Mouse (Mus musculus): ENCODE results near the gene Rnft2.
A peak's percentile ranks its signal among the peaks of the same experiment; 100 is the strongest.

The Rnft2 gene

GRCm38 (mm10) chr5:118172078-118172723, 72.7 kb downstream of the Rnft2 start:
- no peak for DNase-seq (ENCODE audit: low spot score in 2 of 2)

GRCm38 (mm10) chr5:118171665-118172064, 73.3 kb downstream of the Rnft2 start:
- DNase-seq (ENCODE audit: low spot score in 2 of 2): no peak

GRCm38 (mm10) chr5:118170888-118171529, 73.9 kb downstream of the Rnft2 start:
- DNase-seq (ENCODE audit: low spot score in 2 of 2): no peak

- no peak for DNase-seq (ENCODE audit: low spot score in 2 of 2)
Measured at GRCm38 (mm10) chr5:118169222-118170221, 75.4 kb downstream of the Rnft2 start.

- DNase-seq (ENCODE audit: low spot score in 2 of 2): no peak
Measured at GRCm38 (mm10) chr5:118167561-118167995, 77.3 kb downstream of the Rnft2 start.

- no peak for DNase-seq (ENCODE audit: low spot score in 2 of 2)
Measured at GRCm38 (mm10) chr5:118165462-118165861, 79.5 kb downstream of the Rnft2 start.

GRCm38 (mm10) chr5:118164581-118164980, 80.3 kb downstream of the Rnft2 start, which contains the start of gene Hrk:
Gene Hrk, plus strand, starts transcription at chr5:118164648.
- DNase-seq (ENCODE audit: low spot score in 2 of 2): no peak

GRCm38 (mm10) chr5:118160691-118161090, 84.2 kb downstream of the Rnft2 start:
- no peak for DNase-seq (ENCODE audit: low spot score in 2 of 2)

- no peak for DNase-seq (ENCODE audit: low spot score in 2 of 2)
Measured at GRCm38 (mm10) chr5:118156976-118157375, 87.9 kb downstream of the Rnft2 start.

- DNase-seq (ENCODE audit: low spot score in 2 of 2): no peak
Measured at GRCm38 (mm10) chr5:118155565-118155947, 89.4 kb downstream of the Rnft2 start.

- peak; percentile 72 to 80 for DNase-seq (ENCODE audit: low spot score in 2 of 2)
Measured at GRCm38 (mm10) chr5:118154839-118155564, 89.9 kb downstream of the Rnft2 start, which contains the start of gene Fbxw8. Gene Fbxw8, minus strand, starts transcription at chr5:118155464.

GRCm38 (mm10) chr5:118149711-118150110, 95.2 kb downstream of the Rnft2 start:
- DNase-seq (ENCODE audit: low spot score in 2 of 2): no peak

- no peak for DNase-seq (ENCODE audit: low spot score in 2 of 2)
Measured at GRCm38 (mm10) chr5:118147264-118147663, 97.7 kb downstream of the Rnft2 start.

- no peak for DNase-seq (ENCODE audit: low spot score in 2 of 2)
Measured at GRCm38 (mm10) chr5:118145999-118146679, 98.8 kb downstream of the Rnft2 start.

GRCm38 (mm10) chr5:118145458-118145857, 99.5 kb downstream of the Rnft2 start:
- no peak for DNase-seq (ENCODE audit: low spot score in 2 of 2)

GRCm38 (mm10) chr5:118144770-118145169, 100.1 kb downstream of the Rnft2 start:
- DNase-seq (ENCODE audit: low spot score in 2 of 2): no peak

GRCm38 (mm10) chr5:118144327-118144726, 100.6 kb downstream of the Rnft2 start:
- no peak for DNase-seq (ENCODE audit: low spot score in 2 of 2)

GRCm38 (mm10) chr5:118143211-118144026, 101.5 kb downstream of the Rnft2 start:
- no peak for DNase-seq (ENCODE audit: low spot score in 2 of 2)

GRCm38 (mm10) chr5:118142471-118142870, 102.4 kb downstream of the Rnft2 start:
- DNase-seq (ENCODE audit: low spot score in 2 of 2): no peak
